Mouse (Mus musculus): ENCODE data around the gene Camta2. TPM values are rescaled to one million over a fixed set of nuclear protein-coding genes. Genes with fewer than 3 reads are reported as not detected.

Gene Camta2
- polyA plus RNA-seq (2012; ENCODE audit: low replicate concordance), result 29.3 and 36.4 TPM in 2 replicates

DNA sequence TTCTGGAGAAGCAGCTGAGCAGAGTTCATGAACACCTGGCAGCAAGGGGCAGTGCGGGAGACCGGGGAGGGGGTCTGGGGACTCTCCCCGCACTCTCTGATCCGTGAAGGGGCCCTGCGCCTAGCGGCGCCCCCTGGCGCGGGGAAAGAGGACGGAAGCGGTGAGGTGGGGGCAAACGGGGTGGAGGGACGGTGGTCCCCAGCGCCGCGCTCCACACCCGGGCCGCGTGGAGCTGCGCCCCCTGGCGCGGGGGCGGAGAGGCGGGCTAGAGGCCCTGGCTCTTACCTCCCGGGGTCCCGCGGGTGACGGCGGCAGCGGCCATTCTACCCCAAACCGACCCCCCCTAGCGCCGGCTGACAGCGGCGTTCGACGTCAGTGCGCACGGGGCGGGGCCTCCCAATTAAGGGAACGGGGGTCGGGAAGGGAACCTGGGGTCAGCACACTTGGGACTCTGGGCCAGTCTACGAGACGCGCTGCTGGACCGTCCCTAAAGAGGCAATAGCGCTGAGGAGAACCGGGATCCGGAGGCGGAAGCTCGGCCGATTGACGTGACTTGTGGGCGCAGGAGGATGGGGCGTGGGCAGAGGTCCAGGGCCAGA lies at the start of gene Camta2:
TSS of gene Camta2 (minus strand) at position 505 of the 599 bp plus-strand sequence.

DNA sequence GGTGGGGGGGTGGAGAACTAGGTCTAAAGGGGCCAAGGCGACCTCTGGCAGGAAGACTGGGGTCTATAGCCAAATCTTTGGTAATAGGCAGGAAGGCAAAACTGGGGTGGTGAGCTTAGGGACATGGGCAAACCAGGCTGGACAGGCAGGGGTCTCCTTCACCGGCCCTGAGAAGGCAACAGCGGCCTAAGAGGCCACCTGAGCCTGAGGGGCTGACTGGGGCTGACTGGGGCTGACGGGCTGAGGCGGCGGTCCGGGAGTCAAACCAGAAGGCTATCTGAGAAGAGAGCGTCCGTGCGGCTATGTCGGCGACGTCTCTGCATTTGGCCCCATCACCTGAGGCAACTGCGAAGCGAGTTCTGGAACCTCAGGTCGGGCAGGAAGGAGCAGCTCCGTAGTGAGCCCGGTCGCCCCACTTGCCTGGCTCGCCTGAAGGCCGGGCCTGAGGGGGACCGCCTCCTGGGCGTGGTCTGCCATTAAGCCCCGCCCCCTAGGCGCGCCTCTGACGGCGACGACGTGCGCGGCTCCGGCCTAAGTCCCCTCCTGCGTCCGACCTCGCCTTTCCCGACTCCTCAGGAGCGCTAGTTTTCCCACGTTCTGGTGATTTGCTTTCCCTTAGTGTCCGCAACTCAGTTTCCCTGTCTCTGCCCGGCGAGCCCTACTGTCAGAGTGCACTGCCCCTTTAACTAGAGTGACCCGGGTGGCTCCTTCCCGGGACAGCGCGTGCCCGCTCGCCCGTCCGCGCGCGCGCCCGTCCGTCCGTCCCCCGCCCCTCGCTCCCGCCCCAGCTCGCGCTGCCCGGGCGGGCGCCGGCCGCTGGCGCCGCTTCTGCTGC lies 12.0 kb upstream of the Camta2 start, which contains the start of the genes Inca1 and Kif1c:
TSS of gene Inca1 (minus strand) at position 434 of the 835 bp plus-strand sequence.
TSS of gene Kif1c (plus strand) at position 827 of the 835 bp plus-strand sequence.

DNA sequence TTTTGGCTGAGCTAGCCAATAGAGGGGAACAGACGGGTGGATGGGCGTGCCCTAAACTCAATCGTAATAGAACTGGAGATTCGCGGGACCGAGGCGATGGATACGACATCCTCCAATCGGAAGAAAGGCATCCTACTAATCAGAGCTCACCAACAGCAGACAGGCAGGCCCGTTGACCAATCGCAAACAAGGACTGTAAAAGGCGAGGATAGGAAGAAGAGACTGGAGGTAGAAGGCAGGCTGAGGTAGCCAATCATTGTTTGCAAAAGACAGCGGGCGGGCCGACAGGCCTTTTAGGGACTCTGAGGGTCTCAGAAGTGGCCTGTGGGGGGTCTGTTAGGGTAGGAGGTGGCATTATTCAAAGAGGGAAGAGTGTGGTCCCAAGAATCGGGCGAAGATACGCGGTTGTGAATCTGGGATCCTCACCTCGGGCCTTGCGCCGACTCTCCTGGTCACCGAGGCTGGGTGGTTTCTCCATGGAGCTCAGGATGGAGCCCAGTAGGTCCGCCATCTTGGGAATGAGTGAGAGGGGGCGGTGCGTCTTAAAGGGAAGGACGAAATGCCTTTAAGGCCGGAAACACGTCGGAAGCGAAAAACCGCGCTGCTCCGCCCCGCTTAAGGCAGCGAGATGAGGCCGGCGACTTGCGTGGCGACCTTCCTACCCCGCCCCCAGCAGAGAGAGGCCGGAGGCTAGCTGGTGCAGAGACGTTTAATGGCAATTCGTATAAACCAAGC lies 19.0 kb downstream of the Camta2 start, which contains the start of gene Spag7:
TSS of gene Spag7 (minus strand) at position 646 of the 735 bp plus-strand sequence.

DNA sequence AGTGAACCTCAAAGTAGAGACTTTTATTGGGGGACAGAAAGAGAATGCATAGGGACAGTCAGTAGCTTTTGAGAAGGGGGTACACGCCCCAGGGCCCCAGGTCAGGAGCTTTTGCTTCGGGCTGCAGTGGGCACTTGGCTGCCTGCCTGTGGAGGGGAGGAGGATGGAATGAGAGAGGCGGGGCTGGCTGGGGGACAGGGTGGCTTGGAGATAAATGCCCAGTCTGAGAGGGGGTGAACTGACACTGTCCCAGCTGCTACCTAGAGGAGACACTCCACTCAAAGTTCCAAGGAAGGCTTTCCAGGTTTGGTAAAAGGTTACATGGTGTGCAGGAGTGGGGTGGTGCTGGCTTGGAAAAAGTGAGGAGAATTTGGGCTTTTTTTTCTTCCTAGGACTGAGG lies 30.9 kb downstream of the Camta2 start, which contains the start of gene Eno3:
TSS of gene Eno3 (plus strand) at position 239 of the 400 bp plus-strand sequence.

DNA sequence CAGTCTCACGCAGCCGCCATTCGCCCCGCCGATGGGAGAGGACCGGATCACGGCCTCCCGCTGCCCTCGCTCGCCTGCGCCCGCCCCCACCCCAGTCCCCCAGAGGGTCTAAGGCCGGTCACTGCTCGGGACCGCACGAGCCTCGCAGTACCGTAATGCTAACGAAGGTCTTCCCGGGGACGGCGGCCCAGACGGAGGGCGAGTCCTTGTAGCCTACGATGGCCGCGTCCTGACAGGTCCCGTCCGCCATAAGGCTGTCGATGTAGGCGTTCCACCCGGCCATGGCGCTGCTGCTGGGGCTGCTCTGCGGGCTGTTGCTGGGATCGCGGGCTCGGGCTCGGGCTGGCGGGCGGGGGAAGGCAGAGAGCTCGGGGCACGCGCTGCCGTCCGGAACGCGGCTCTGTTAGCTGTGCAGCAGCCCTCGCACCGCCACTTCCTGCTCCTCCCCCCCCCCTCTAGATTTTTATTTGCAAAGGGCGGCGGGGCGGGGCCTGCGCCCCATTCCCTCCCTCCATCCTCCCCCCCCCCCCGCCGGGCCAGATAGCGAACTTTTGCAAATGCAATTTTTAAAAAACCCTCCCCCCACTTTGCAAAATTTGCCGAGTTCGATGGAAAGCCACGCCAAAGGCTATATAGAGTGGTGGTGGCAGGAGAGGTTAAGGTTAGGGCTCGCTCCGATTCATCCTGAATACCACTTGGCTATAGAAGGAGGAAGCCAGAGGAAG lies 33.5 kb downstream of the Camta2 start, which contains the start of gene Pfn1:
TSS of gene Pfn1 (minus strand) at position 447 of the 725 bp plus-strand sequence.

DNA sequence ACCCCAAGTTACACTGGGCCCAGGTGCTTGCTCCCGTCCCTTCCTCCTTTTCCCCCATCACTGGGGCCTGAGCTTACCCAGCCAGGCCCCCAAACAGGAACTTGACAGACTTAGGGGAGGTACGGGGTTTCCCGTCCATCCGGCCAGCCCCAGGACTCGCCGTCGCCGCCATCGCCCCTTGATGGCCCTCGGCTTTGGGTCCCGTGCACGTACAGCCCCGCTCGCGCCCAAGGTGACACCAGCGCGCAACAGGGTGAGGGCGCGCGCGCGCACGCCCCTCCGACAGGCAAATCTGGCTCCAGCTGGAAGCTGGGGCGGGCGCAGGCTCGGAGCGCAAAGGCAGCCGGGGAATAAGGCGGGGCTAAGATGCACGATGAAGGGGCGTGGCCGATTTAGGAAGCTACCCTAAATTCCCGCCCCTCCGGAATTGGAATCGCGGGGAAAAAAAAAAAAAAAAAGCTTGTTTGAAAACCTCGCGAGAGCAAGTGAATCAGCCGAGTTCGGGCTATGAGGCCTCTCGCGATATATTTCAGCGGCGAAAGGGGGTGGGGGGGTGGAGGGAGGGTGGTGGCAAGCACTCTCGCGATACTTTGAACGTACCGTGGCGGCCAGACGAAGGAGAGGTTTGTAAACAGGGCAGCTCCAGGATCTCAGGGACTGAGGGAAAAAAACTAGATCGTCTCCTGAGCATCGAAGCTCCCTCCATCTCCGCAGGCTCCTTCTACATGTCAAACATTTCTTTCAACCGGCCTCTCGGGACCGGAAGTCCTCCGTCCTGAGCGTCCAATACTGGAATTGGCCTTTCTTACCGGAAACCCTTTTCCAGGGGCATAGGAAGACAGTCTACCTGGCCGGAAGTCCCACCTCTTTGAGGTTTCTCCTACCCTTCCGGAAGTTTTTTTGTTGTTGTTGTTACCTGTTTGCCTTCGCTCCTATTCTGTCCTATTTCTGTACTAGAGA lies 40.9 kb downstream of the Camta2 start, which contains the start of the genes Rnf167 and Slc25a11:
TSS of gene Rnf167 (plus strand) at position 545 of the 960 bp plus-strand sequence.
TSS of gene Slc25a11 (minus strand) at position 789 of the 960 bp plus-strand sequence.

DNA sequence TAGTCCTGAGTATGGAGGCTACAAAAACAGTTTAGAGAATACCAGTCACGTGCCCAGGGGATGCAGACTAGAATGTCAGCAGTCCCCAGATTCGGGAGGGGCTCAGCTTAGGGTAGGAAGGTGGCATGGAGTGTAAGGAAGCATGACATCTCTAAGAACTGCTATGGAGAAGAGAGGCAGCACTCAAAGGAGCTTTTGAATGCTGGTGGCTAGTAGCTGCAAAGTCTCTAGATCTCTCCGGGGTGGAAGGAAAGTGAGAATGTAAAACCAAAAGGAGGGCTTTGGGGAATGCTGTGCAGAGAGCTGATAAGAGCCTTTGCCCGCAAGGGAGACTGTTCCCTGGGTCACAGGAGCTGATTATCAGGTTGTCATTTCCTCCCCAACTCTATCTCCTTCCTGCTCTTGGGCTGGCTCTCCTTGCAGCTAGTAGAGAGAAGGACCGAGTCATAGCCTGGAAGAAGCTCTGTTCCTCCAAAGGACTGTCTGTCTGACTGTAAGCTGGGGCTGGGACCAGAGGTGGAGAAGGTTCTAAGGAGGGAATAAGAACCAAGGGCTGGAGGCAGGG lies 49.1 kb downstream of the Camta2 start, which contains the start of gene Gp1ba:
TSS of gene Gp1ba (plus strand) at position 409 of the 565 bp plus-strand sequence.

Other genes starting within 250 kb of the Camta2 start
- 6.5 and 33.1 TPM in 2 replicates for gene Med11, start 236.2 kb downstream of the Camta2 start, polyA plus RNA-seq (2012; ENCODE audit: low replicate concordance)
- gene Zmynd15, start 228.7 kb downstream of the Camta2 start, polyA plus RNA-seq (2012; ENCODE audit: low replicate concordance), result 1.6 TPM in 2 replicates
- gene Cxcl16, start 228.1 kb downstream of the Camta2 start, polyA plus RNA-seq (2012; ENCODE audit: low replicate concordance), result 0.86 and 2.0 TPM in 2 replicates
- not detected in 2 replicates for gene Tm4sf5, start 182.9 kb downstream of the Camta2 start, polyA plus RNA-seq (2012; ENCODE audit: low replicate concordance)
- not detected in 2 replicates for gene Vmo1, start 173.5 kb downstream of the Camta2 start, polyA plus RNA-seq (2012; ENCODE audit: low replicate concordance)
- not detected in 2 replicates for gene Gltpd2, start 168.9 kb downstream of the Camta2 start, polyA plus RNA-seq (2012; ENCODE audit: low replicate concordance)
- 51.2 and 127 TPM in 2 replicates for gene Psmb6, start 162.7 kb downstream of the Camta2 start, polyA plus RNA-seq (2012; ENCODE audit: low replicate concordance)
- gene Gm40193, start 155.2 kb downstream of the Camta2 start, polyA plus RNA-seq (2012; ENCODE audit: low replicate concordance), result not detected in 2 replicates
- gene Pld2, start 148.0 kb downstream of the Camta2 start, polyA plus RNA-seq (2012; ENCODE audit: low replicate concordance), result 0.79 and 2.3 TPM in 2 replicates
- 80.3 and 81.9 TPM in 2 replicates for gene Mink1, start 125.2 kb downstream of the Camta2 start, polyA plus RNA-seq (2012; ENCODE audit: low replicate concordance)
- gene 4930544D05Rik, start 72.3 kb downstream of the Camta2 start, polyA plus RNA-seq (2012; ENCODE audit: low replicate concordance), result not detected in 2 replicates
- 0.54 and 1.8 TPM in 2 replicates for gene Chrne, start 68.9 kb downstream of the Camta2 start, polyA plus RNA-seq (2012; ENCODE audit: low replicate concordance)
- gene Gp1ba, start 49.0 kb downstream of the Camta2 start, polyA plus RNA-seq (2012; ENCODE audit: low replicate concordance), result 17.4 and 31.1 TPM in 2 replicates
- 52.5 and 175 TPM in 2 replicates for gene Rnf167, start 40.9 kb downstream of the Camta2 start, polyA plus RNA-seq (2012; ENCODE audit: low replicate concordance)
- gene Slc25a11, start 40.6 kb downstream of the Camta2 start, polyA plus RNA-seq (2012; ENCODE audit: low replicate concordance), result 28.6 and 32.9 TPM in 2 replicates
- 3,216 and 5,291 TPM in 2 replicates for gene Pfn1, start 33.5 kb downstream of the Camta2 start, polyA plus RNA-seq (2012; ENCODE audit: low replicate concordance)
- gene Eno3, start 30.9 kb downstream of the Camta2 start, polyA plus RNA-seq (2012; ENCODE audit: low replicate concordance), result 8.0 and 15.4 TPM in 2 replicates
- gene Spag7, start 18.7 kb downstream of the Camta2 start, polyA plus RNA-seq (2012; ENCODE audit: low replicate concordance), result 65.7 and 82.3 TPM in 2 replicates
- gene Inca1, start 12.1 kb upstream of the Camta2 start, polyA plus RNA-seq (2012; ENCODE audit: low replicate concordance), result not detected in 2 replicates
- 30.4 and 70.0 TPM in 2 replicates for gene Kif1c, start 12.4 kb upstream of the Camta2 start, polyA plus RNA-seq (2012; ENCODE audit: low replicate concordance)
- gene Zfp3, start 76.1 kb upstream of the Camta2 start, polyA plus RNA-seq (2012; ENCODE audit: low replicate concordance), result 0.96 and 1.0 TPM in 2 replicates
- gene Scimp, start 124.5 kb upstream of the Camta2 start, polyA plus RNA-seq (2012; ENCODE audit: low replicate concordance), result 2.1 TPM in 1 of 2 replicates, not detected in the other
- gene Rabep1, start 156.7 kb upstream of the Camta2 start, polyA plus RNA-seq (2012; ENCODE audit: low replicate concordance), result 41.5 and 47.7 TPM in 2 replicates

Data from leukemia stem cell, adult 10-12 weeks (primary cell).